ENCODE assay signal across 17 mouse cellular contexts in the genomic region with DNA sequence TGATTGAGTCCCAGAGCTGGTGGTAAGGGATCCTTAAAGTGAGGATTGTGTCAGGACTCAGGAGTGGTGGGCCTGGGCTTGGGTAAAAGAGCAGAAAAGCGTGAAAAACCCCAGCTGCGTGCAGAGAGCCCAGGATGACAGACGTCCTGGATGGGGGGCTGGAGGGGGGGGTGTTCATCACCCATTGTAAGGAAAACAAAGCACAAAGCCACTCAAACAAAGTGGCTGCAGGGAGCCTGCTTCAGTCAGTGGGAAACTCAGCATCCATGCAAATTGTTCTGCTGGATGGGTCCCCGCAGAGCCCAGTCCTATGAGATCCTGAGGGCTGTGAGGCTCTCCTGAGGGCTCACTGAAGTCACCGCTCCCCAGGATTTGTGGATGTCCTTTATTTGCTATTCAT. TPM values are rescaled to one million over a fixed set of nuclear protein-coding genes. Genes with fewer than 3 reads are reported as not detected.
A peak's percentile ranks its signal among the peaks of the same experiment; 100 is the strongest.
DNase-seq lines count a peak whose midpoint lies in the region; ATAC-seq lines count a peak whose summit lies in the region.
"Had no signal": no experiment of that assay in that cellular context is flagged by ENCODE, and none has a peak within 500 bp of the region (broad histone marks: within the 10 kb centered on the region; RNA-seq: fewer than 3 reads in every experiment).

No protein-coding gene starts in this region.

- H3K9me3 ChIP-seq in heart, embryonic 10.5 days: no peaks in the 10 kb centered on the region
- no peaks in the 10 kb centered on the region for H3K9me3 ChIP-seq in heart, embryonic 12.5 days (replicated peaks)
- no peaks in the 10 kb centered on the region for H3K9me3 ChIP-seq in midbrain, embryonic 11.5 days (ENCODE audit: control insufficient read depth, low read length)
- no peaks in the 10 kb centered on the region for H3K9me3 ChIP-seq in midbrain, embryonic 16.5 days (replicated peaks; ENCODE audit: control insufficient read depth, low read length, poor library complexity, severe bottlenecking)
- no peaks in the 10 kb centered on the region for H3K9me3 ChIP-seq in forebrain, embryonic 14.5 days (replicated peaks; ENCODE audit: control insufficient read depth, low read length)

- no peaks in the 10 kb centered on the region for H3K27me3 ChIP-seq in heart, embryonic 10.5 days (ENCODE audit: insufficient read depth, poor library complexity, severe bottlenecking)
- H3K27me3 ChIP-seq in heart, embryonic 12.5 days (replicated peaks): no peaks in the 10 kb centered on the region
- no peaks in the 10 kb centered on the region for H3K27me3 ChIP-seq in midbrain, embryonic 11.5 days (ENCODE audit: control insufficient read depth, insufficient read depth, low read length)
- H3K27me3 ChIP-seq in midbrain, embryonic 16.5 days (ENCODE audit: control insufficient read depth, insufficient read depth, low read depth, low read length): no peaks in the 10 kb centered on the region
- no peaks in the 10 kb centered on the region for H3K27me3 ChIP-seq in forebrain, embryonic 14.5 days (replicated peaks; ENCODE audit: control insufficient read depth, insufficient read depth, low read length)

- H3K4me1 ChIP-seq in heart, embryonic 10.5 days: peaks cover 58% of the 10 kb centered on the region
- H3K4me1 ChIP-seq in heart, embryonic 12.5 days (replicated peaks): peaks cover 43% of the 10 kb centered on the region
- H3K4me1 ChIP-seq in midbrain, embryonic 11.5 days (ENCODE audit: control insufficient read depth, insufficient read depth, low read length): peaks cover 29% of the 10 kb centered on the region
- peaks cover 5% of the 10 kb centered on the region; the same call in 1 of the 2 replicates for H3K4me1 ChIP-seq in midbrain, embryonic 16.5 days (ENCODE audit: control insufficient read depth, insufficient read depth, low read length)
- H3K4me1 ChIP-seq in forebrain, embryonic 14.5 days (ENCODE audit: control insufficient read depth, insufficient read depth, low read length): peaks cover 5% of the 10 kb centered on the region

- no peak overlapping the region for H3K9ac ChIP-seq in heart, embryonic 12.5 days
- no peak overlapping the region for H3K9ac ChIP-seq in midbrain, embryonic 11.5 days (ENCODE audit: low read length)
- H3K9ac ChIP-seq in midbrain, embryonic 16.5 days (ENCODE audit: low read depth, low read length): no peak overlapping the region
- peak overlapping the region; percentile 25; the same call in 1 of the 2 replicates for H3K9ac ChIP-seq in forebrain, embryonic 14.5 days (ENCODE audit: low read length)
- H3K9ac ChIP-seq: liver, embryonic 14.5 days had no signal

- peak overlapping the region; percentile 37; the same call in 1 of the 2 replicates for H3K27ac ChIP-seq in heart, embryonic 10.5 days
- no peak overlapping the region for H3K27ac ChIP-seq in heart, embryonic 12.5 days (ENCODE audit: poor library complexity, severe bottlenecking)
- H3K27ac ChIP-seq in midbrain, embryonic 11.5 days (ENCODE audit: low read depth, low read length): peak overlapping the region; percentile 30
- no peak overlapping the region for H3K27ac ChIP-seq in midbrain, embryonic 16.5 days (ENCODE audit: low read length)
- 0 out of 2 replicates have a peak overlapping the region, but pooled peaks have one; percentile 9 for H3K27ac ChIP-seq in forebrain, embryonic 14.5 days (ENCODE audit: low read depth, low read length)
- H3K27ac ChIP-seq: liver, embryonic 14.5 days had no signal

- no peaks in the 10 kb centered on the region for H3K36me3 ChIP-seq in heart, embryonic 10.5 days
- no peaks in the 10 kb centered on the region for H3K36me3 ChIP-seq in heart, embryonic 12.5 days
- H3K36me3 ChIP-seq in midbrain, embryonic 11.5 days (ENCODE audit: control insufficient read depth, insufficient read depth, low read length): no peaks in the 10 kb centered on the region
- no peaks in the 10 kb centered on the region for H3K36me3 ChIP-seq in midbrain, embryonic 16.5 days (ENCODE audit: control insufficient read depth, insufficient read depth, low read length)
- no peaks in the 10 kb centered on the region for H3K36me3 ChIP-seq in forebrain, embryonic 14.5 days (ENCODE audit: control insufficient read depth, insufficient read depth, low read length)

- no peak overlapping the region for H3K4me2 ChIP-seq in heart, embryonic 12.5 days
- H3K4me2 ChIP-seq in midbrain, embryonic 11.5 days: no peak overlapping the region
- H3K4me2 ChIP-seq in midbrain, embryonic 16.5 days (ENCODE audit: low read length): no peak overlapping the region
- H3K4me2 ChIP-seq in forebrain, embryonic 14.5 days (ENCODE audit: low read length): no peak overlapping the region

- no peak for ATAC-seq in heart, embryonic 12.5 days (ENCODE audit: insufficient number of reproducible peaks, low FRiP score)
- ATAC-seq in midbrain, embryonic 11.5 days (ENCODE audit: low FRiP score): peak; percentile 86
- ATAC-seq in midbrain, embryonic 16.5 days: no peak
- no peak for ATAC-seq in forebrain, embryonic 14.5 days
- ATAC-seq in granulocyte monocyte progenitor cell, adult 5-6 weeks (replicated peaks; ENCODE audit: poor library complexity, severe bottlenecking): no peak

- no peak for DNase-seq in heart, embryonic 10.5 days (ENCODE audit: low spot score)
- DNase-seq in midbrain, embryonic 11.5 days (ENCODE audit: low spot score, missing footprints): peak; percentile 96
- DNase-seq in forebrain, embryonic 14.5 days (ENCODE audit: low spot score): peak; percentile 22
- peak; percentile 29 for DNase-seq in telencephalon, adult 2 months (ENCODE audit: low read depth, low spot score)
- no peak for DNase-seq in gastrocnemius, postnatal 10 days
- DNase-seq: adrenal gland, postnatal 25 days; B cell, adult 2 months; cerebellum, postnatal 36 days; heart, adult 18-20 months; heart, postnatal 14 days; layer of hippocampus, postnatal 36 days; left cerebral cortex, postnatal 4 days; spleen, adult 18-20 months had no signal

- WGBS in heart, embryonic 10.5 days: 40% methylated on average over 5 of the region's 5 CpGs
- 57% methylated on average over 5 of the region's 5 CpGs for WGBS in heart, embryonic 12.5 days
- WGBS in midbrain, embryonic 11.5 days: 9% methylated on average over 5 of the region's 5 CpGs
- 12% methylated on average over 5 of the region's 5 CpGs for whole genome bisulfite sequencing in midbrain, embryonic 16.5 days
- 10% methylated on average over 5 of the region's 5 CpGs for WGBS in forebrain, embryonic 14.5 days

- H3K4me3 ChIP-seq in heart, embryonic 10.5 days: no peak overlapping the region
- H3K4me3 ChIP-seq in heart, embryonic 12.5 days: no peak overlapping the region
- H3K4me3 ChIP-seq in midbrain, embryonic 11.5 days (ENCODE audit: low read depth, low read length): no peak overlapping the region
- no peak overlapping the region for H3K4me3 ChIP-seq in midbrain, embryonic 16.5 days (ENCODE audit: low read depth, low read length)
- H3K4me3 ChIP-seq in forebrain, embryonic 14.5 days (ENCODE audit: low read depth, low read length): no peak overlapping the region

RNA-seq across cellular contexts. Expression of gene Dapk2, which starts 12.5 kb away (rescaled TPM):
- polyA plus RNA-seq in heart, embryonic 10.5 days (2016; fragmentation: Nextera tagmentation; extraction: Ambion mirVana): 7.8 and 8.5 TPM in 2 replicates
- polyA plus RNA-seq in heart, embryonic 12.5 days (2016; fragmentation: Nextera tagmentation; extraction: Ambion mirVana): 6.4 and 8.1 TPM in 2 replicates
- polyA plus RNA-seq in midbrain, embryonic 11.5 days (2014; fragmentation: Nextera tagmentation; extraction: Ambion mirVana): 6.7 and 7.4 TPM in 2 replicates
- 0.90 and 1.0 TPM in 2 replicates for polyA plus RNA-seq in midbrain, embryonic 16.5 days (2015; fragmentation: Nextera tagmentation; extraction: Ambion mirVana)
- polyA plus RNA-seq in forebrain, embryonic 14.5 days (2014; fragmentation: Nextera tagmentation; extraction: Ambion mirVana): 2.2 and 2.3 TPM in 2 replicates
- total RNA-seq in granulocyte monocyte progenitor cell, adult 5-6 weeks (2014; fragmentation: Nextera tagmentation): 0.30 and 0.58 TPM in 2 replicates
- total RNA-seq in granulocyte monocyte progenitor cell, adult 5-6 weeks (2017): 0.31 and 1.9 TPM in 2 replicates
- total RNA-seq in gastrocnemius, postnatal 10 days (2021): 10 to 100 TPM; 15.5 to 19.1 TPM

RNA-seq across cellular contexts. Expression of gene Ciao2a, which starts 44.1 kb away (rescaled TPM):
- polyA plus RNA-seq in heart, embryonic 10.5 days (2016; fragmentation: Nextera tagmentation; extraction: Ambion mirVana): 174 TPM in 2 replicates
- polyA plus RNA-seq in heart, embryonic 12.5 days (2016; fragmentation: Nextera tagmentation; extraction: Ambion mirVana): 161 and 176 TPM in 2 replicates
- polyA plus RNA-seq in midbrain, embryonic 11.5 days (2014; fragmentation: Nextera tagmentation; extraction: Ambion mirVana): 156 and 171 TPM in 2 replicates
- 61.0 and 69.5 TPM in 2 replicates for polyA plus RNA-seq in midbrain, embryonic 16.5 days (2015; fragmentation: Nextera tagmentation; extraction: Ambion mirVana)
- polyA plus RNA-seq in forebrain, embryonic 14.5 days (2014; fragmentation: Nextera tagmentation; extraction: Ambion mirVana): 79.8 and 81.2 TPM in 2 replicates
- total RNA-seq in granulocyte monocyte progenitor cell, adult 5-6 weeks (2014; fragmentation: Nextera tagmentation): 237 and 248 TPM in 2 replicates
- total RNA-seq in granulocyte monocyte progenitor cell, adult 5-6 weeks (2017): 172 and 204 TPM in 2 replicates
- total RNA-seq in gastrocnemius, postnatal 10 days (2021): 10 to 100 TPM; 39.6 to 46.0 TPM

RNA-seq across cellular contexts. Expression of gene Snx1, which starts 44.1 kb away (rescaled TPM):
- 81.9 and 101 TPM in 2 replicates for polyA plus RNA-seq in heart, embryonic 10.5 days (2016; fragmentation: Nextera tagmentation; extraction: Ambion mirVana)
- 68.8 and 72.1 TPM in 2 replicates for polyA plus RNA-seq in heart, embryonic 12.5 days (2016; fragmentation: Nextera tagmentation; extraction: Ambion mirVana)
- polyA plus RNA-seq in midbrain, embryonic 11.5 days (2014; fragmentation: Nextera tagmentation; extraction: Ambion mirVana): 147 and 150 TPM in 2 replicates
- 68.0 and 78.3 TPM in 2 replicates for polyA plus RNA-seq in midbrain, embryonic 16.5 days (2015; fragmentation: Nextera tagmentation; extraction: Ambion mirVana)
- polyA plus RNA-seq in forebrain, embryonic 14.5 days (2014; fragmentation: Nextera tagmentation; extraction: Ambion mirVana): 111 and 120 TPM in 2 replicates
- 71.0 and 93.3 TPM in 2 replicates for total RNA-seq in granulocyte monocyte progenitor cell, adult 5-6 weeks (2014; fragmentation: Nextera tagmentation)
- total RNA-seq in granulocyte monocyte progenitor cell, adult 5-6 weeks (2017): 109 and 124 TPM in 2 replicates
- total RNA-seq in gastrocnemius, postnatal 10 days (2021): 10 to 100 TPM; 36.4 to 42.5 TPM

Comparison
In these comparisons a context has a peak if more than half of its experiments do, and no peak if none do; other contexts are left out.
1. H3K27ac ChIP-seq: peak in heart, embryonic 10.5 days (single experiment), midbrain, embryonic 11.5 days (single experiment) and forebrain, embryonic 14.5 days (single experiment); none in heart, embryonic 12.5 days (single experiment) and midbrain, embryonic 16.5 days (single experiment).
2. DNase-seq: peak in midbrain, embryonic 11.5 days (single experiment), forebrain, embryonic 14.5 days (single experiment) and telencephalon, adult 2 months (single experiment); none in heart, embryonic 10.5 days (single experiment) and gastrocnemius, postnatal 10 days (single experiment).